Mouse (Mus musculus): ENCODE measurements around the gene AI987944. TPM values are rescaled to one million over a fixed set of nuclear protein-coding genes. Genes with fewer than 3 reads are reported as not detected.

Gene AI987944
- polyA plus RNA-seq (2021; fragmentation: Nextera tagmentation) = 8.8 and 11.4 TPM in 2 replicates
- long read RNA-seq, experiment 1, transcript AI987944-202 (5 exons, 2,071 nt) = major isoform, 16 of 24 reads
- long read RNA-seq, experiment 1, partial matches to known transcripts = 0 of 24 reads
- long read RNA-seq, experiment 1, other reads (novel, unspliced or antisense) = 4 of 24 reads
- long read RNA-seq, experiment 2, transcript AI987944-202 (5 exons, 2,071 nt) = major isoform, 67 of 98 reads
- long read RNA-seq, experiment 2, transcript AI987944-201 (4 exons, 2,671 nt) = minor isoform, 22 of 98 reads
- long read RNA-seq, experiment 2, partial matches to known transcripts = 0 of 98 reads
- long read RNA-seq, experiment 2, other reads (novel, unspliced or antisense) = 7 of 98 reads

GRCm38 (mm10) chr7:41393048-41393971, at the start of gene AI987944:
Gene AI987944 (minus strand): TSS chr7:41393379.

Other genes with a start within 250 kb of the AI987944 start
- gene Gm5592, start 239.5 kb downstream of the AI987944 start, polyA plus RNA-seq (2021; fragmentation: Nextera tagmentation) = not detected in 2 replicates
- gene Vmn2r57, start 55.3 kb upstream of the AI987944 start, polyA plus RNA-seq (2021; fragmentation: Nextera tagmentation) = 0.78 and 0.87 TPM in 2 replicates
- gene Gm20449, start 106.0 kb upstream of the AI987944 start, polyA plus RNA-seq (2021; fragmentation: Nextera tagmentation) = 0.19 and 0.20 TPM in 2 replicates
- 6.4 and 8.0 TPM in 2 replicates for gene AW146154, start 106.5 kb upstream of the AI987944 start, polyA plus RNA-seq (2021; fragmentation: Nextera tagmentation)
- not detected in 2 replicates for gene Gm6871, start 180.3 kb upstream of the AI987944 start, polyA plus RNA-seq (2021; fragmentation: Nextera tagmentation)
- 9.1 and 9.4 TPM in 2 replicates for gene 2610021A01Rik, start 205.9 kb upstream of the AI987944 start, polyA plus RNA-seq (2021; fragmentation: Nextera tagmentation)
- 9.0 and 9.7 TPM in 2 replicates for gene Zfp788, start 239.8 kb upstream of the AI987944 start, polyA plus RNA-seq (2021; fragmentation: Nextera tagmentation)